Mouse (Mus musculus) heart, embryonic 10.5 days (tissue): ENCODE measurements around the gene Pappa2. TPM values are rescaled to one million over a fixed set of nuclear protein-coding genes. Genes with fewer than 3 reads are reported as not detected.

ENCODE experiments used
- DNase-seq: peaks from one replicate; pipeline ENCODE4 v3.0.0-alpha.2; 2017; ENCODE audit warnings: low spot score
- H3K27ac ChIP-seq: fragments of 300-500 bp; sonication (generic); 2 replicates; pipeline ENCODE4 v1.5.1; 2016; ENCODE audit warnings: mild to moderate bottlenecking
- H3K27me3 ChIP-seq: fragments of 300-500 bp; sonication (generic); 2 replicates; pipeline ENCODE4 v1.6.1; 2016; ENCODE audit warnings: mild to moderate bottlenecking; ENCODE audit not compliant: poor library complexity, insufficient read depth, severe bottlenecking
- H3K36me3 ChIP-seq: fragments of 300-500 bp; sonication (generic); 2 replicates; pipeline ENCODE4 v1.6.1; 2016; ENCODE audit warnings: mild to moderate bottlenecking, moderate library complexity
- H3K4me1 ChIP-seq: fragments of 300-500 bp; sonication (generic); 2 replicates; pipeline ENCODE4 v1.6.1; 2016; ENCODE audit warnings: mild to moderate bottlenecking
- H3K4me3 ChIP-seq: fragments of 300-500 bp; sonication (generic); 2 replicates; pipeline ENCODE4 v1.5.1; 2016; ENCODE audit warnings: mild to moderate bottlenecking, moderate library complexity
- H3K9me3 ChIP-seq: fragments of 300-500 bp; sonication (generic); 2 replicates; pipeline ENCODE4 v1.6.1; 2016; ENCODE audit warnings: mild to moderate bottlenecking, moderate library complexity
- WGBS: fragments of 180-500 bp; shearing (Covaris S2); methylation state at CpG from one replicate; pipeline ENCODE4 v1.1.7; 2016; 5-methylcytosine and 5-hydroxymethylcytosine counted together
- polyA plus RNA-seq: library from polyadenylated mRNA; unstranded; fragments of >200 nt; fragmentation: Nextera tagmentation; extraction: Ambion mirVana; gene quantifications from 2 replicates; pipeline ENCODE4 v1.2.1, GENCODE M21; 2016

The Pappa2 gene
- polyA plus RNA-seq, 1 experiment from 2014 or later, result not detected

DNA sequence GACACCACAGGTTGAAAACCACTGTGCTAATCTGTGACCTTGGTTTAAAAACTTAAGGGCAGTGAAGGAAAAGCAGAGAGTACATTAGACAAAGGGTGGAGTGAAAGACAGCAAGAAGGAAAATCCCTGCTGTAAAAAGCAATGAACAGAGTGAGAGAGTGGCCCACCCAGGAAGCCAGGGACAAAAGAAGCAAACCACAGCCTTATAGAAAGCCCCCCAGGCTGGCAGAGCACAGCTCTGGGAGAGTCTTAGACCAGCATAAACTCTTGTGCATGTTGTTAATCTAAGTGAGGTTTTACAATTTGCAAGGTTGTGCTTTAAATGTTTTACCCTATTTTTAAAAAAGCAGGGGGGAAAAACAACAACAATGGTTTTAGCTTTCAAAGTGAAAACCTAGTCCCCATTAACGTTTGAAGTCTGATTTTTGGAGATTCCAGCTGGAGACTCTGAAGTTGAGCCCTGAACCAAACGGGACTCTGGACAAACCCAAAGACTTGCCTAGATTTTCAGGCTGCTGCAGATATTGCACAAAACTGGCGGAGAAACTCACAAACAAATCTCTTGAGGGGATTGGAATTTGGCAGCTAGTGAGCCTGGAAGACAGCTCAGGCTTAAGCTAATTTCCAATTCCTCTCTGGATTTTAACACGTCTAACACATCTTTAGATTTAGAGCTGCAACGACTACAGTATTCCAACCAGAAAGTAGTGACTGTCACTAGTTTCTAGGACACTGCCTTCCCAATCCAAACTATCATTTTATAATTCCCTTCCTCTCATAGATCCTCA is 241.0 kb downstream of the Pappa2 start:
- WGBS, result 45% methylated on average over 5 of the region's 5 CpGs

DNA sequence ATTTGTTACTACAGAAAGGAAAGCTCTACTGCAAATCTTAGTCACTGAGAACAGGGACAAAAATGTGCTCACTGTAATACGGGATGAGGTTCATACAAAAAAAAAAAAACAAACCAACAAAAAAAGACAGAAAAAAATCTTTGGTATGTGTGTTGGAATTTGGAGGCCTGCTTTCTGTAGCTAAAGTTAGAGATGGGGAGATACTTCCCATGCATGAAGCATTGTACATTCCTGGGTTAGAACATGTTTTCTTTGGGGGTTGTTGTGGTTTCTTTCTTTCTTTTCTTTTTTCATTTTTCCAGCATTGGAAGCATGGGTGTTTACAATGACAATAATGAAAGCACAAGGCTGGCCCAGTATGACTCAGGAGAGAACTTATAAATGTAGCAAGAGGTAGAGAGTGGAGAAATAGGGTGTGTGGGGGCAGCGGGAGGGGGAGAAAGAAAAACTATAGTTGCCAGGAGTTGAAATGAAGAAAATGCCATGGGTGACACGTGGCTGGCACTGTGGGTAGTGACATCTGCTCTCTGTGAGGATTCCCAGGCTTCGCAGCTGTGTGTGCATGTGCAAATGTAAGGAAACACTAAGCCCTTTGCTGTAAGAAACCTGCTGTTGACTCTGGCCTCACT is 247.3 kb downstream of the Pappa2 start:
- Histone ChIP-seq H3K27ac (no peak overlapping the region), H3K4me3 (no peak overlapping the region), H3K4me1 (no peaks in the 10 kb centered on the region), H3K9me3 (no peaks in the 10 kb centered on the region), H3K27me3 (no peaks in the 10 kb centered on the region), H3K36me3 (no peaks in the 10 kb centered on the region)
- DNase-seq, result no peak
- 65% methylated on average over 4 of the region's 4 CpGs for WGBS

More for the DNA sequence above, 241.0 kb downstream of the Pappa2 start:
- Histone ChIP-seq H3K4me3 (no peak overlapping the region), H3K9me3 (no peaks in the 10 kb centered on the region), H3K27ac (no peak overlapping the region), H3K27me3 (no peaks in the 10 kb centered on the region), H3K36me3 (no peaks in the 10 kb centered on the region), H3K4me1 (no peaks in the 10 kb centered on the region)
- DNase-seq, result no peak

DNA sequence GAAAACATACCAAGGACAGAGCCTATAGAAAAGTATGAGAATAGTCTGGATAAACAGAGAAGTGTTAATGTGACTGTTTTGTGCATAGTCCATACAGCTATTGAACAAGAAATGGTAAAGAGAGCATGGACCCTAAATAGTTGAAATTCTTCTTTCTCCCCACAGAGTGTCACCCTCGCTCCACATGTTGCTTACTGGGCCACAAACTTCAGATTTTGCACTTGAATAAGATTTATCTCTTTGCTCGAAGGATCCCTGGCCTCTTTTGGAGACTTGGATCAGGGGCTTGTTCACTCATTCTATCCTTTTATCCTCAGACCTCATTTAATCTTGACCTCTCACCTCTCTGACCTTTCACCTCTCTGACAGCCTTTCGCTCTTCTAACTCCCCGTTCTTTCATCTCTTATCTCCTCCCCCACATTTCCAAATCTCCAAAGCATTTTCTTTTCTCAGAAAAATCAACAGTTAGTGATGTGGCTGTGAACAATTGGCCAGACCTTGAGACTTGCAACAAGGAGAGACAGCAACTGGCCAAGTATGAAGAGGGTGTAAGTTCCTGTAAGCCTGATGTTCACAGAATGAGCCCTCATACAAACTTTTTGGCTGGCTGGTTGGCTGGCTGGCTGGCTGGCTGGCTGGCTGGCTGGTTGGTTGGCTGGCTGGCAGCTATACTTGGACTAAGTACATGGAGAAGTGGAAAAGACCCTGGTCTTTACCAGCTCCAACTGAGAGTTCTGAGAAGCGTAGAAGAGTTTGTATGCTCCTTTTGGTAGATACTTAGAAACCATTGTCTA is 266.8 kb downstream of the Pappa2 start:
- Histone ChIP-seq H3K4me1 (no peaks in the 10 kb centered on the region), H3K27me3 (no peaks in the 10 kb centered on the region), H3K36me3 (no peaks in the 10 kb centered on the region), H3K9me3 (no peaks in the 10 kb centered on the region), H3K4me3 (no peak overlapping the region), H3K27ac (no peak overlapping the region)
- 34% methylated on average over 5 of the region's 5 CpGs for WGBS
- DNase-seq, result no peak

DNA sequence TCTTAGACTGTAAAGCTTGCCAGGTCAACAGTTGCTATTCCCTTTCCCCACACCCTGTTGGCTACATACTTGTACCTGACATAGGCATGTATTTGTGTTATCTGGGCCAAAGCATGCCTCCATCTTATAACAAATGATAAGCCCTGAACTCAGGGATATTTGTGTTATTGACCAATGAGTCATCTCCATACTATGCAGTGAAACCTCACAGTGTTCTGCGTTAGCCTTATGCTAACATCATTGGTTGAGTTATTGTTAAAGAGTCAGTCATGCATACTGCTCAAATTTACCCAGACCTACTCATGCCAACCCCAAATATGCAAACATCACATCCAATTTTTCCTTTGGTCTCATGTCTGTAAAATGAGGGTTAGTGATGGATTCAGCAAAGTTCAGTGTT is 279.0 kb downstream of the Pappa2 start:
- Histone ChIP-seq H3K9me3 (no peaks in the 10 kb centered on the region), H3K4me1 (no peaks in the 10 kb centered on the region), H3K27me3 (no peaks in the 10 kb centered on the region), H3K27ac (no peak overlapping the region), H3K36me3 (no peaks in the 10 kb centered on the region), H3K4me3 (no peak overlapping the region)
- DNase-seq, result no peak
- WGBS, result 77% methylated on average over 1 of the region's 1 CpGs

DNA sequence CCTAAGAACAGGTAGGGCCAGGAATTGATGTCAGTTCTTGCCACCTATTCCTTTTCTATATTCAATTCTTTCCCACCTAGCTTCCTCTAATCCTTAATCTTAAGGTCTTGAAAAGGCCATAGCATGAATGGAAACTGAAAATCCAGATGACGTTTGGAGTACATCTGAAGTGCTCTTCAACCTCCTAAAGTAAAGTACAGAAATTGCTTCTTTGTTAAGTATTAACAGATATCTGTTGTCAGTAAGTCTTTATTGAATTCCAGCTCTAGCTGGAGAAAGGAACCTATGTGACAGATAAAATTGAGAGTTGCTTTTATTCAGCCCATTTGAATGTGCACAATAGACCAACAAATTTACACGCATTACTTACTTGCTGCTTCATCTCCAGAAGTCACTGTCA is 280.1 kb downstream of the Pappa2 start:
- H3K9me3 ChIP-seq, result no peaks in the 10 kb centered on the region
- DNase-seq, result no peak
- no peaks in the 10 kb centered on the region for H3K36me3 ChIP-seq
- WGBS, result 82% methylated on average over 2 of the region's 2 CpGs
- no peaks in the 10 kb centered on the region for H3K4me1 ChIP-seq
- H3K27ac ChIP-seq, result no peak overlapping the region
- no peak overlapping the region for H3K4me3 ChIP-seq
- no peaks in the 10 kb centered on the region for H3K27me3 ChIP-seq

DNA sequence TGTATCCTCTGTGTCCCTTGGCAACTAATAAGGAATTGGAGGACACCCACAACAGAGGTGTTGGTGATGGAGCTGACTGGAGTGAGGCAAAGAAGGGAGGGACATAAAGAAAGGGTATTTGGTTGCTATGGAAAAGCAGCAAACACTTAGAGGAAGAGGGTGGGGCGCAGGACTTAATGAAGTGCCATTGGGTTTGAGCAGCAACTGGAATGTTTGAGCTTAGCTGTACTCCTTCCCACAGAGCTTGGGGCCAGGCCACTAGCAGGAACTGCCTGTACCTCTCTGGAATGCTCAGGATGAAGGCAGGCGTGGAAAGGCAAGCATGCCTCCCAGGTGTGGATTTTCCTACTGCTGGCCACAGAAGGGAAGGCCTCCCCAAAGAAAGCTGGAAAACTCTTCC is 281.0 kb downstream of the Pappa2 start:
- WGBS, result 80% methylated on average over 2 of the region's 2 CpGs
- Histone ChIP-seq H3K27me3 (no peaks in the 10 kb centered on the region), H3K27ac (no peak overlapping the region), H3K4me1 (no peaks in the 10 kb centered on the region), H3K9me3 (no peaks in the 10 kb centered on the region), H3K4me3 (no peak overlapping the region), H3K36me3 (no peaks in the 10 kb centered on the region)
- no peak for DNase-seq

DNA sequence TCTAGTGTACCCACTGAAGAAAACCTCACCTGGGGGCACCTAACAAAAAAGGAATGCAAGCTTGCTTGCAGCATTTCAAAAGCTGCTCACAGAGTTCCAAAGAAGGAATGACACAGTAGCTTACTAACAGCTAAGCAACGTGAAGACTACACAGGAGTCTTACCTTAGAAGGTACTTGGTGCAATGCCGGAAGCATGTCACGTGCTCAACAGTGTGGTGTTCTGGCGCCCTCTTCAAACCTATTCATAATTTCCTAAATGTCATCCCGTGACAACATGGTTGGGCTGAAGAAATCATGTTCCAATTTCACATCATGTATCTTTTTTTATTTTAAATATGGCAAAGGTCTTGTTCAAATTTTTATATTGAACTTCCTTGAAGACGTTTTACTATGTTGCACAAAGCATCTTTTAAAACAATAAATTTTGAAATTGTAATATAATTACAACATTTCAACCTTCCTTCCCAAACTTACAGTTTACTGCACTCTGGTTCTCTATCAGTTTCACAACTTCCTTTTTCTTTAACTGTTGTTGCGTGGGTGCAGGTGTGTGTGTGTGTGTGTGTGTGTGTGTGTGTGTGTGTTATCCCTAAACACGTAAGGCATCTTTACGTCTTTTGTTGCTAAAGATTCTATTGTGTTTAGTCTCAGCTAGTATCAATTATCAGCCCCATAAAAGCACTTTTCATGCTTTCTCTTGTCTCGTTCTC is 282.3 kb downstream of the Pappa2 start:
- no peaks in the 10 kb centered on the region for H3K36me3 ChIP-seq
- DNase-seq, result no peak
- H3K9me3 ChIP-seq, result no peaks in the 10 kb centered on the region
- 81% methylated on average over 10 of the region's 10 CpGs for WGBS
- H3K4me3 ChIP-seq, result no peak overlapping the region
- no peak overlapping the region for H3K27ac ChIP-seq
- H3K4me1 ChIP-seq, result no peaks in the 10 kb centered on the region
- H3K27me3 ChIP-seq, result no peaks in the 10 kb centered on the region

DNA sequence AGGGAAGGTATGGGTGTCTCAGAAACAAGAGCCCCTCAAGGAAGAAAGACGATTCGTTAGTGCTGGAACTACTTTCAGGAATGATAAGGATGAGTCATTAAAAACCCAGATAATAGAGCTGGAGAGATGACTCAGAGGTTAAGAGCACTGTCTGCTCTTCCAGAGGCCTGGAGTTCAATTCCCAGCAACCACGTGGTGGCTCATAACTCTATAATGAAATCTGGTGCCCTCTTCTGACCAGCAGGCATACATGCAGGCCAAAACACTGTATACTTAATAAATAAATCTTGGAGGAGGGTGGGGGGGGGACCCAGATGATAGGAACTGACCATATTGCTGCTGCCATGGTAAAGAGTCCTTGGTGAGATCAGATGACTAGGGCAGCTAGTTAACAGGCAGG is 282.9 kb downstream of the Pappa2 start:
- Histone ChIP-seq H3K27me3 (no peaks in the 10 kb centered on the region), H3K4me1 (no peaks in the 10 kb centered on the region), H3K36me3 (no peaks in the 10 kb centered on the region), H3K9me3 (no peaks in the 10 kb centered on the region), H3K4me3 (no peak overlapping the region), H3K27ac (no peak overlapping the region)
- no peak for DNase-seq
- WGBS, result 42% methylated on average over 3 of the region's 3 CpGs

DNA sequence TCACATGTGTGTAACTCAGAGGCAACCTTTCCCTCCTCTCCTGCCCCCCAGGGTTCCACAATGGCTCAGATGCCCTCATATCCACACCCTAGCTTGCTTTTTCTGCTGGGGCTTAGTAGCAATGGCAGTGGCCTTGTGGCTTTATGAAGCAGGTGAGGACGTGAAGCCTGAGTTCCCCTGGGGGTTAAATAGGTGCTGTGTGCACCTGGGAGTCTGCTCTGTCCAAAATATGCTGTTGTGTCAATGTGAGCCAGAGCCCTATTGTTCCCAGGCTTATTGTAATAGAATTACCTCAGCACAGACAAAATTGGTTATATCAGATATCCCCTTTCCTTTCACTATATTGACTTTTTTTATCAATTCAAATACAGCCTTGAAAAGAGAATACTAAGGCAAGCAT is 292.6 kb downstream of the Pappa2 start:
- Histone ChIP-seq H3K4me3 (no peak overlapping the region), H3K27me3 (no peaks in the 10 kb centered on the region), H3K4me1 (no peaks in the 10 kb centered on the region), H3K9me3 (no peaks in the 10 kb centered on the region), H3K27ac (no peak overlapping the region), H3K36me3 (no peaks in the 10 kb centered on the region)
- WGBS, result 46% methylated on average over 1 of the region's 1 CpGs
- DNase-seq, result no peak

DNA sequence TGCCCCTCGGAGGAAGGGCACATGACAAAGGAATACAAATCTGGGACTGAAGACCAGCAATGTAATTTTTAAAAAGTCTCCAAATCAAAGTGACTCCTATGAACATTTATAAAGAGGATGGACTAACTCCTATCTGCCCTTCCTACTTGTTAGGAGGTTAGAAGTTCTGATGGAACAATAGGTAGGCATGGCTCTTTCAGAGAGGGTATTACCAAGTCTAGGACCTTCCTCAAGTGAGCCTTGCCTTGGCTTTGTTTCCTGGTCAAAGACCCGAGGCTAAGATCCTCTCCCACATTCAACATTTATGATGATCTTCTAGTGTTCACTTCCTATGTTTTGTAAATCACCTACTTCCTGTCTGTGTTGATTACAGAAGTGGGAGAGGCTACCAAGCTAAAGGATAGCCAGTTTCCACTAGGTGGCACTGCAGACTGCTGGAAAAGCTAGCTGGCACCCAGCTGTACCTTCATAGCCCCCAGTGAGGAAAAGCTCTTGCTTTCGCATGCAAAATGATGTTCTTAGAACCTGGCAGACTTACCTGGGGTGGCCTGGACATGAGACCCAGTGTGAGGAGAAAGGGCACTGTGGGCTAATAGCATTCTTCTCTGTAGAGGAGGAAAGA is 310.2 kb downstream of the Pappa2 start:
- Histone ChIP-seq H3K27me3 (no peaks in the 10 kb centered on the region), H3K27ac (no peak overlapping the region), H3K4me3 (no peak overlapping the region), H3K36me3 (no peaks in the 10 kb centered on the region), H3K4me1 (no peaks in the 10 kb centered on the region), H3K9me3 (no peaks in the 10 kb centered on the region)
- WGBS, result 43% methylated on average over 3 of the region's 3 CpGs
- no peak for DNase-seq

DNA sequence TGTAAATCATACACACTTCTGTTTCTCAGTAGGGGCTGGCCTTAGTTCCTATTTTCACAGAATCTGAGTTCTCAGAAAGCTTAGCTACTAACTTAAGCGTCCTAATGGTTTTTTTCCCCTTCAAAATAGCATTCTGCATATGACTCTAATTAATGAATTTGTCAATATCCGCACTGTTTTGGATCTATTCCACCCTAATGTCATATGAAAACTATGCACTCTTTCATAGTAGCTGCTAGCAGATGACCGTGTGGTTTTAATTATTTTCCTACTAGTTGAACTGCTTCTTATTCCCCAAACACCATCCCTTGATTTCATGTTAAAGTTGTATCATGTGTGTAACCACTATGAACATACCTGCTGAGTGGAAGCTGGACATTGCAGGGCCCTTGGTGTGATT is 314.3 kb downstream of the Pappa2 start:
- Histone ChIP-seq H3K4me3 (no peak overlapping the region), H3K9me3 (no peaks in the 10 kb centered on the region), H3K36me3 (no peaks in the 10 kb centered on the region), H3K4me1 (no peaks in the 10 kb centered on the region), H3K27me3 (no peaks in the 10 kb centered on the region), H3K27ac (no peak overlapping the region)
- 75% methylated on average over 3 of the region's 3 CpGs for WGBS
- no peak for DNase-seq
